Mouse (Mus musculus): ENCODE data around the gene E030030I06Rik. TPM values are rescaled to one million over a fixed set of nuclear protein-coding genes. Genes with fewer than 3 reads are reported as not detected.
"Not testable (repeated sequence)": the region's sequence is repeated elsewhere in the genome, so short reads cannot be mapped to it uniquely, and the experiment has no call there.

Gene E030030I06Rik
- polyA plus RNA-seq, 1 experiment from 2014 or later: 19.6 TPM

GRCm38 (mm10) chr10:22158310-22158999, 9.4 kb upstream of the E030030I06Rik start, which contains the start of the genes Raet1e and H60b:
Gene Raet1e (plus strand): TSS chr10:22158569.
Gene H60b (plus strand): TSS chr10:22158586.
- peak; percentile 61; the same call in 1 of the 2 replicates for ATAC-seq (replicated peaks; ENCODE audit: insufficient number of reproducible peaks, low FRiP score, low TSS enrichment, low read depth)
- H3K9me3 ChIP-seq (replicated peaks; ENCODE audit: control insufficient read depth, low read length); H3K4me1 ChIP-seq (ENCODE audit: control insufficient read depth, insufficient read depth, low read length); H3K36me3 ChIP-seq (replicated peaks; ENCODE audit: control insufficient read depth, insufficient read depth, low read depth, low read length); H3K9ac ChIP-seq (replicated peaks; ENCODE audit: low read length); H3K27ac ChIP-seq (replicated peaks; ENCODE audit: low read depth, low read length): not testable (repeated sequence)
- H3K27me3 ChIP-seq (ENCODE audit: control insufficient read depth, insufficient read depth, low read length): peaks cover 42% of the 10 kb centered on the region
- under 1% methylated on average over 44 of the region's 48 CpGs for WGBS
- peak within 1 kb of the TSS; percentile 22 for H3K4me3 ChIP-seq (ENCODE audit: low read depth, low read length)
- H3K4me2 ChIP-seq (ENCODE audit: low read depth, low read length): peak within 1 kb of the TSS; percentile 53
- peak; percentile 65 for DNase-seq (ENCODE audit: low spot score)

GRCm38 (mm10) chr10:22154871-22155799, 6.1 kb upstream of the E030030I06Rik start:
- H3K36me3 ChIP-seq (replicated peaks; ENCODE audit: control insufficient read depth, insufficient read depth, low read depth, low read length): no peaks in the 10 kb centered on the region
- ATAC-seq (replicated peaks; ENCODE audit: insufficient number of reproducible peaks, low FRiP score, low TSS enrichment, low read depth) (no peak), DNase-seq (ENCODE audit: low spot score) (no peak)
- no peak overlapping the region for H3K9ac ChIP-seq (replicated peaks; ENCODE audit: low read length)
- WGBS: 11% methylated on average over 3 of the region's 3 CpGs
- H3K9me3 ChIP-seq (replicated peaks; ENCODE audit: control insufficient read depth, low read length): no peaks in the 10 kb centered on the region
- H3K4me3 ChIP-seq (ENCODE audit: low read depth, low read length): no peak overlapping the region
- H3K27ac ChIP-seq (replicated peaks; ENCODE audit: low read depth, low read length): no peak overlapping the region
- H3K4me1 ChIP-seq (ENCODE audit: control insufficient read depth, insufficient read depth, low read length): no peaks in the 10 kb centered on the region
- H3K27me3 ChIP-seq (ENCODE audit: control insufficient read depth, insufficient read depth, low read length): peaks cover 51% of the 10 kb centered on the region
- H3K4me2 ChIP-seq (ENCODE audit: low read depth, low read length): no peak overlapping the region

GRCm38 (mm10) chr10:22154127-22154526, 5.1 kb upstream of the E030030I06Rik start:
- peaks cover 47% of the 10 kb centered on the region for H3K27me3 ChIP-seq (ENCODE audit: control insufficient read depth, insufficient read depth, low read length)
- not testable (repeated sequence) for H3K36me3 ChIP-seq (replicated peaks; ENCODE audit: control insufficient read depth, insufficient read depth, low read depth, low read length); ATAC-seq (replicated peaks; ENCODE audit: insufficient number of reproducible peaks, low FRiP score, low TSS enrichment, low read depth); H3K9me3 ChIP-seq (replicated peaks; ENCODE audit: control insufficient read depth, low read length); H3K27ac ChIP-seq (replicated peaks; ENCODE audit: low read depth, low read length); H3K4me1 ChIP-seq (ENCODE audit: control insufficient read depth, insufficient read depth, low read length); H3K9ac ChIP-seq (replicated peaks; ENCODE audit: low read length)
- H3K4me3 ChIP-seq (ENCODE audit: low read depth, low read length): peak overlapping the region; percentile 26
- H3K4me2 ChIP-seq (ENCODE audit: low read depth, low read length): peak overlapping the region; percentile 46
- WGBS: 0% methylated on average over 38 of the region's 38 CpGs
- peak; percentile 42 for DNase-seq (ENCODE audit: low spot score)

- H3K9me3 ChIP-seq (replicated peaks; ENCODE audit: control insufficient read depth, low read length); ATAC-seq (replicated peaks; ENCODE audit: insufficient number of reproducible peaks, low FRiP score, low TSS enrichment, low read depth); H3K36me3 ChIP-seq (replicated peaks; ENCODE audit: control insufficient read depth, insufficient read depth, low read depth, low read length); H3K27ac ChIP-seq (replicated peaks; ENCODE audit: low read depth, low read length); H3K4me3 ChIP-seq (ENCODE audit: low read depth, low read length); H3K4me1 ChIP-seq (ENCODE audit: control insufficient read depth, insufficient read depth, low read length); DNase-seq (ENCODE audit: low spot score); H3K4me2 ChIP-seq (ENCODE audit: low read depth, low read length); H3K9ac ChIP-seq (replicated peaks; ENCODE audit: low read length): not testable (repeated sequence)
- H3K27me3 ChIP-seq (ENCODE audit: control insufficient read depth, insufficient read depth, low read length): peaks cover 39% of the 10 kb centered on the region
- WGBS: 8% methylated on average over 7 of the region's 7 CpGs
Observed at GRCm38 (mm10) chr10:22153147-22153690, 4.1 kb upstream of the E030030I06Rik start.

GRCm38 (mm10) chr10:22151863-22152640, 3.0 kb upstream of the E030030I06Rik start:
- H3K27ac ChIP-seq (replicated peaks; ENCODE audit: low read depth, low read length); H3K4me1 ChIP-seq (ENCODE audit: control insufficient read depth, insufficient read depth, low read length); H3K36me3 ChIP-seq (replicated peaks; ENCODE audit: control insufficient read depth, insufficient read depth, low read depth, low read length); H3K4me2 ChIP-seq (ENCODE audit: low read depth, low read length); H3K4me3 ChIP-seq (ENCODE audit: low read depth, low read length); ATAC-seq (replicated peaks; ENCODE audit: insufficient number of reproducible peaks, low FRiP score, low TSS enrichment, low read depth); H3K9me3 ChIP-seq (replicated peaks; ENCODE audit: control insufficient read depth, low read length); H3K9ac ChIP-seq (replicated peaks; ENCODE audit: low read length): not testable (repeated sequence)
- peaks cover 39% of the 10 kb centered on the region for H3K27me3 ChIP-seq (ENCODE audit: control insufficient read depth, insufficient read depth, low read length)
- WGBS: 3% methylated on average over 11 of the region's 11 CpGs
- peak; percentile 16 for DNase-seq (ENCODE audit: low spot score)

- not testable (repeated sequence) for H3K36me3 ChIP-seq (replicated peaks; ENCODE audit: control insufficient read depth, insufficient read depth, low read depth, low read length); ATAC-seq (replicated peaks; ENCODE audit: insufficient number of reproducible peaks, low FRiP score, low TSS enrichment, low read depth); H3K4me1 ChIP-seq (ENCODE audit: control insufficient read depth, insufficient read depth, low read length); H3K27ac ChIP-seq (replicated peaks; ENCODE audit: low read depth, low read length); H3K9me3 ChIP-seq (replicated peaks; ENCODE audit: control insufficient read depth, low read length); H3K9ac ChIP-seq (replicated peaks; ENCODE audit: low read length)
- WGBS: under 1% methylated on average over 54 of the region's 55 CpGs
- Histone ChIP-seq H3K27me3 (ENCODE audit: control insufficient read depth, insufficient read depth, low read length) (peaks cover 31% of the 10 kb centered on the region), H3K4me2 (ENCODE audit: low read depth, low read length) (peak overlapping the region; percentile 13; the same call in 1 of the 2 replicates), H3K4me3 (ENCODE audit: low read depth, low read length) (peak overlapping the region; percentile 14; the same call in 1 of the 2 replicates)
- peak; percentile 19 for DNase-seq (ENCODE audit: low spot score)
Observed at GRCm38 (mm10) chr10:22151056-22151862, 2.2 kb upstream of the E030030I06Rik start.

- ATAC-seq (replicated peaks; ENCODE audit: insufficient number of reproducible peaks, low FRiP score, low TSS enrichment, low read depth) (no peak), DNase-seq (ENCODE audit: low spot score) (peak; percentile 26)
- Histone ChIP-seq H3K27ac (replicated peaks; ENCODE audit: low read depth, low read length) (no peak overlapping the region), H3K27me3 (ENCODE audit: control insufficient read depth, insufficient read depth, low read length) (peaks cover 24% of the 10 kb centered on the region), H3K4me1 (ENCODE audit: control insufficient read depth, insufficient read depth, low read length) (no peaks in the 10 kb centered on the region; the same call in 1 of the 2 replicates), H3K36me3 (replicated peaks; ENCODE audit: control insufficient read depth, insufficient read depth, low read depth, low read length) (no peaks in the 10 kb centered on the region), H3K9ac (replicated peaks; ENCODE audit: low read length) (no peak overlapping the region), H3K4me2 (ENCODE audit: low read depth, low read length) (peak overlapping the region; percentile 97), H3K4me3 (ENCODE audit: low read depth, low read length) (peak overlapping the region; percentile 14; the same call in 1 of the 2 replicates), H3K9me3 (replicated peaks; ENCODE audit: control insufficient read depth, low read length) (no peaks in the 10 kb centered on the region)
- 0% methylated on average over 27 of the region's 27 CpGs for WGBS
Observed at GRCm38 (mm10) chr10:22150593-22150992, 1.5 kb upstream of the E030030I06Rik start.
